Mouse (Mus musculus) embryonic facial prominence, embryonic 11.5 days (tissue): Measurements from ENCODE around the gene Wdfy1. TPM values are rescaled to one million over a fixed set of nuclear protein-coding genes. Genes with fewer than 3 reads are reported as not detected.

Experiments used
- ATAC-seq: fragments of 200-750 bp; cut with Nextera tagmentation; replicated peaks from 2 replicates; pipeline ENCODE4 v1.8.0; 2017; ENCODE audit warnings: low read depth; ENCODE audit not compliant: insufficient number of reproducible peaks, low FRiP score, low TSS enrichment
- DNase-seq: peaks from one replicate; pipeline ENCODE4 v3.0.0-alpha.2; 2015; ENCODE audit warnings: low spot score
- H3K27ac ChIP-seq: fragments of 300-500 bp; sonication (generic); replicated peaks from 2 replicates; pipeline ENCODE4 v1.5.1; 2014; ENCODE audit warnings: mild to moderate bottlenecking, low read depth, low read length, control low read depth
- H3K27me3 ChIP-seq: fragments of 300-500 bp; sonication (generic); 2 replicates; pipeline ENCODE4 v1.6.1; 2014; ENCODE audit warnings: mild to moderate bottlenecking, low read length, moderate library complexity, mixed read lengths; ENCODE audit not compliant: control insufficient read depth, insufficient read depth
- H3K36me3 ChIP-seq: fragments of 300-500 bp; sonication (generic); replicated peaks from 2 replicates; pipeline ENCODE4 v1.6.1; 2014; ENCODE audit warnings: low read depth, mild to moderate bottlenecking, low read length, moderate library complexity, mixed read lengths; ENCODE audit not compliant: control insufficient read depth, insufficient read depth
- H3K4me1 ChIP-seq: fragments of 300-500 bp; sonication (generic); 2 replicates; pipeline ENCODE4 v1.6.1; 2014; ENCODE audit warnings: low read length, mixed read lengths; ENCODE audit not compliant: control insufficient read depth, insufficient read depth
- H3K4me2 ChIP-seq: fragments of 300-500 bp; sonication (generic); 2 replicates; pipeline ENCODE4 v1.6.1; 2014; ENCODE audit warnings: low read depth, mild to moderate bottlenecking, control low read depth, low read length, moderate library complexity
- H3K4me3 ChIP-seq: fragments of 300-500 bp; sonication (generic); 2 replicates; pipeline ENCODE4 v1.5.1; 2014; ENCODE audit warnings: low read depth, low read length, control low read depth
- H3K9ac ChIP-seq: fragments of 300-500 bp; sonication (generic); replicated peaks from 2 replicates; pipeline ENCODE4 v1.6.1; 2014; ENCODE audit warnings: mild to moderate bottlenecking, control low read depth, low read length
- H3K9me3 ChIP-seq: fragments of 300-500 bp; sonication (generic); replicated peaks from 2 replicates; pipeline ENCODE4 v1.6.1; 2016; ENCODE audit warnings: mild to moderate bottlenecking, low read length, inconsistent platforms, mixed read lengths; ENCODE audit not compliant: control insufficient read depth
- WGBS: fragments of 180-500 bp; shearing (Covaris S2); extraction: QIAGEN DNeasy Blood & Tissue Kit; methylation state at CpG from one replicate; pipeline ENCODE4 v1.1.7; 2014; 5-methylcytosine and 5-hydroxymethylcytosine counted together
- polyA plus RNA-seq: library from polyadenylated mRNA; unstranded; fragments of >200 nt; fragmentation: Nextera tagmentation; extraction: Ambion mirVana; gene quantifications from 2 replicates; pipeline ENCODE4 v1.2.1, GENCODE M21; 2014

Gene Wdfy1
- polyA plus RNA-seq, 1 experiment from 2014 or later: 35.7 TPM

- Histone ChIP-seq H3K4me1 (no peaks in the 10 kb centered on the region; the same call in 1 of the 2 replicates), H3K9ac (no peak overlapping the region), H3K27me3 (no peaks in the 10 kb centered on the region), H3K4me3 (no peak overlapping the region), H3K9me3 (no peaks in the 10 kb centered on the region), H3K36me3 (no peaks in the 10 kb centered on the region), H3K4me2 (no peak overlapping the region), H3K27ac (no peak overlapping the region)
- ATAC-seq (no peak), DNase-seq (no peak)
- WGBS: 56% methylated on average over 2 of the region's 2 CpGs
Measured at GRCm38 (mm10) chr1:79759006-79759405, 16.9 kb downstream of the Wdfy1 start.

GRCm38 (mm10) chr1:79757597-79757996, 18.3 kb downstream of the Wdfy1 start:
- DNase-seq (no peak), ATAC-seq (no peak)
- Histone ChIP-seq H3K4me1 (no peaks in the 10 kb centered on the region; the same call in 1 of the 2 replicates), H3K27me3 (no peaks in the 10 kb centered on the region), H3K4me2 (no peak overlapping the region), H3K9ac (no peak overlapping the region), H3K27ac (no peak overlapping the region), H3K9me3 (no peaks in the 10 kb centered on the region), H3K4me3 (no peak overlapping the region), H3K36me3 (no peaks in the 10 kb centered on the region)
- 81% methylated on average over 4 of the region's 4 CpGs for WGBS

- DNase-seq: no peak
- H3K27me3 ChIP-seq: no peaks in the 10 kb centered on the region
- no peak overlapping the region for H3K27ac ChIP-seq
- no peak overlapping the region for H3K4me2 ChIP-seq
- WGBS: 56% methylated on average over 7 of the region's 7 CpGs
- no peak for ATAC-seq
- H3K36me3 ChIP-seq: no peaks in the 10 kb centered on the region
- no peak overlapping the region for H3K9ac ChIP-seq
- H3K9me3 ChIP-seq: no peaks in the 10 kb centered on the region
- H3K4me3 ChIP-seq: no peak overlapping the region
- H3K4me1 ChIP-seq: no peaks in the 10 kb centered on the region; the same call in 1 of the 2 replicates
Measured at GRCm38 (mm10) chr1:79757161-79757560, 18.8 kb downstream of the Wdfy1 start.

GRCm38 (mm10) chr1:79756417-79756816, 19.5 kb downstream of the Wdfy1 start:
- Histone ChIP-seq H3K4me2 (no peak overlapping the region), H3K9ac (no peak overlapping the region), H3K9me3 (no peaks in the 10 kb centered on the region), H3K27me3 (no peaks in the 10 kb centered on the region), H3K4me3 (no peak overlapping the region), H3K36me3 (no peaks in the 10 kb centered on the region), H3K4me1 (no peaks in the 10 kb centered on the region; the same call in 1 of the 2 replicates), H3K27ac (no peak overlapping the region)
- ATAC-seq: no peak
- 92% methylated on average over 5 of the region's 5 CpGs for WGBS
- no peak for DNase-seq

DNA sequence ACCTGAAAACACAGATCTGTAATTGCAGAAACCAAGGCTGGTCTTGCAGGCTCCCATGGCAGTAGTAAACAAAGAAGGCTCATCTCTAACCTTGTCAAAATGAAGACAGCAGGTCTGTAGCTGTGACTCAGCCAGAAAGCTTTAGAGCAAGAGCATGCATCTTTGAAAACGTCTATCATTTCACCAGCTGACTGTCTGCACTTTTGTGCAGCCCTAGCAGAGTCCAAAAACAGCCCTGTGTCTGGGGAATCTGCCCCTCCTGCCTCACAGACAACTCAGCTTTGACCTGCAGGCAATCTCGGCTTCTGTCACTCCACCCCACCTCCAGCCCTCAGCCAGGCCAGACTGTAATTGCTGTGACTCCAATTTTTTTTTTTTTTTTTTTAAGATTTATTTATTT, 20.6 kb downstream of the Wdfy1 start:
- Histone ChIP-seq H3K27me3 (no peaks in the 10 kb centered on the region), H3K4me3 (no peak overlapping the region), H3K9me3 (no peaks in the 10 kb centered on the region), H3K4me1 (no peaks in the 10 kb centered on the region), H3K27ac (no peak overlapping the region), H3K36me3 (no peaks in the 10 kb centered on the region), H3K9ac (no peak overlapping the region), H3K4me2 (no peak overlapping the region)
- ATAC-seq (no peak), DNase-seq (no peak)
- WGBS: 35% methylated on average over 2 of the region's 2 CpGs

DNA sequence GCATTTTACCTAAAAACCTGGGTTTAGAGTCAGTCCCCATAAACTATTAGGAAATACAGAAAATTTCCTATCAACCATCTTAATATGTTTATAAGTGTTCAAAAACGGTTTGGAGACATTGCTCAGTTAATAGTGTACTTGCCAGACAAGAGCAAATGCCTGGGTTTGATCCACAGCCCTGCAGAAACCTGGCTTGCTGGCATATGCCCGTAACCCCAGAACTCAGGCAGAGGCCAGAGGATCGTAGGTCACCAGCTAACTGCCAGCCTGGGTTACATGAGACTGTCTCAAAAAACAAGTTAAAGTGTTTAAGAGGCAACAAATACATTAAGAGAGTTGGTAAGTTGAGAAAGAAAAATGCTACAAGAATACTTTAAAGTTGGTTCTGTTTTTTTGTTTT, 21.0 kb downstream of the Wdfy1 start:
- H3K4me1 ChIP-seq: no peaks in the 10 kb centered on the region
- no peak overlapping the region for H3K27ac ChIP-seq
- no peak overlapping the region for H3K9ac ChIP-seq
- no peaks in the 10 kb centered on the region for H3K27me3 ChIP-seq
- DNase-seq (no peak), ATAC-seq (no peak)
- no peaks in the 10 kb centered on the region for H3K9me3 ChIP-seq
- H3K4me3 ChIP-seq: no peak overlapping the region
- WGBS: 78% methylated on average over 3 of the region's 3 CpGs
- no peak overlapping the region for H3K4me2 ChIP-seq
- H3K36me3 ChIP-seq: no peaks in the 10 kb centered on the region

- no peak for DNase-seq
- 87% methylated on average over 3 of the region's 3 CpGs for WGBS
Measured at GRCm38 (mm10) chr1:79753456-79753855, 22.5 kb downstream of the Wdfy1 start.

GRCm38 (mm10) chr1:79752714-79753340, 23.1 kb downstream of the Wdfy1 start:
- Histone ChIP-seq H3K9me3 (no peaks in the 10 kb centered on the region), H3K27ac (no peak overlapping the region), H3K27me3 (no peaks in the 10 kb centered on the region), H3K4me3 (no peak overlapping the region), H3K36me3 (no peaks in the 10 kb centered on the region), H3K4me1 (no peaks in the 10 kb centered on the region), H3K9ac (no peak overlapping the region), H3K4me2 (no peak overlapping the region)
- no peak for ATAC-seq
- 80% methylated on average over 4 of the region's 4 CpGs for WGBS
- DNase-seq: no peak

More at GRCm38 (mm10) chr1:79753456-79753855, 22.5 kb downstream of the Wdfy1 start:
- H3K4me1 ChIP-seq: no peaks in the 10 kb centered on the region
- no peaks in the 10 kb centered on the region for H3K36me3 ChIP-seq
- H3K4me2 ChIP-seq: no peak overlapping the region
- no peak for ATAC-seq
- no peaks in the 10 kb centered on the region for H3K27me3 ChIP-seq
- no peak overlapping the region for H3K27ac ChIP-seq
- no peak overlapping the region for H3K9ac ChIP-seq
- H3K4me3 ChIP-seq: no peak overlapping the region
- H3K9me3 ChIP-seq: no peaks in the 10 kb centered on the region
